Mouse (Mus musculus) hindlimb bud, embryonic 11.5 days (tissue): ENCODE data around the gene Olfr329-ps.
"Not testable (repeated sequence)": the region's sequence is repeated elsewhere in the genome, so short reads cannot be mapped to it uniquely, and the experiment has no call there.

Experiments used
- DNase-seq: peaks from one replicate; pipeline ENCODE4 v3.0.0-alpha.2; 2012; ENCODE audit warnings: low read depth, low spot score; ENCODE audit errors: extremely low spot score

The Olfr329-ps gene

DNA sequence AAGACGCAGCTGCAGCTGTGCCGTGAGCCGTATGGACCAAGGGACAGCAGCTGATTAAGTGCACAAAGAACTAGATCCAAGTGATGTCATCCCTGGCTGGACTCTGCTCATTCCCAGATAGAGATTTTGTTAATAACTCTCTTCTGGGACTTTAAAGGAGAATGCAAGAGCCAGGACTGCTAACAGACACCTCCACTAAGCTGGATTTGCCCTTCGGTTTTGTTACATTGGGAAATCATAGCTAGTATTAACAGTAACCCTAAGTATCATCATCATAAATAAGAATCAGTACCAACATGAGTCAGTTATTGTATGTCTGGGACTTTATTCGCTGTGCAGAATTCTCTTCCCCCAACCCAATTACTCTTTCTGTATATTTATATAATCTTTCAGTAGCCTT lies at the start of gene Olfr329-ps:
Gene Olfr329-ps (minus strand): TSS at position 101 of the 400 bp plus-strand sequence.
- DNase-seq, result no peak

DNA sequence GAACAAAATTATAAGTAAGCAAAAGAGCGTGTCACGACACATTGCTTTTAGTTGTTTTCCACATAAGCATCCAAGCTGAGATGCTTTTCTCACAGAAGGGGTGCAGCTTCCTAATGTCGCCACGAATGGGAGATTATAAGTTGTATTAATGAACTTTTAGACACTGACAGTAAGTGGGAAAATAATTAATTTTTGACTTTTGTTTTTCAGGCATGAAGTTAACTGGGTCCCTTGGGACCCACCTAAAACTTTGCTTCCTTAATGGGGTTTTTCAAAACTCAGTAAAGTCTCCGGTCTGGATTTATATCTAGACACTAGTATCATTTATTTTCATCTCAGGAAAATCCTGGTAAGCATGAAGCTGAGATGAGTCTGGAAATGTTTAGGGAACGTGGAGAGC lies 48.6 kb upstream of the Olfr329-ps start, which contains the start of gene Olfr324:
Gene Olfr324 (plus strand): TSS at position 301 of the 400 bp plus-strand sequence.
- DNase-seq, result no peak

DNA sequence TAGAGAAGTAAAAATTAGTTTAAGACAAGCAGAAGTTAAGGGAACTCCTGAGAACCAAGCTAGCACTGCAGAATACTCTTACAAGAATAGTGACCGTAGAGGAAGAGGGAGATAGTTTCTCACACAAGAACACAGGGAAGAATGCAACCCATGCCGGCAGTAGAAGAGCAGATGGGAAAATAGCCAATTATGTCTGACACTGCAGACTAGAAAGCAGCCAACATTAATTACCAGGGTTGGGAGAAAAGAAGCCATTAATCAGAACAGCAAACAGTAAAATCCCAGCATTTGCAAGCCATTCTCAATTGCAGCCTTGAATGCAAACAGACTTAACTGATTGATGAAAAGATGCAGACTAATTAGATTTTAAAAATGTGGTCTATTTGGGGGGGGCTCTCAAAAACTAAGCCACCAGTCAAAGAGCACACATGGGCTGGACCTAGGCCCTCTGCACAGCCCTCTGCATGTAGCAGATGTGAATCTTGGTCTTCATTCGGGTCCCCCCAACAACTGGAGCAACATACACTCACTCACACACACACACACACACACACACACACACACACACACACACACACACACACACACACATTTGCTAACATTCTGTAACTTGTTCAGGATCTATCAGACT lies 42.5 kb upstream of the Olfr329-ps start:
- no peak for DNase-seq

DNA sequence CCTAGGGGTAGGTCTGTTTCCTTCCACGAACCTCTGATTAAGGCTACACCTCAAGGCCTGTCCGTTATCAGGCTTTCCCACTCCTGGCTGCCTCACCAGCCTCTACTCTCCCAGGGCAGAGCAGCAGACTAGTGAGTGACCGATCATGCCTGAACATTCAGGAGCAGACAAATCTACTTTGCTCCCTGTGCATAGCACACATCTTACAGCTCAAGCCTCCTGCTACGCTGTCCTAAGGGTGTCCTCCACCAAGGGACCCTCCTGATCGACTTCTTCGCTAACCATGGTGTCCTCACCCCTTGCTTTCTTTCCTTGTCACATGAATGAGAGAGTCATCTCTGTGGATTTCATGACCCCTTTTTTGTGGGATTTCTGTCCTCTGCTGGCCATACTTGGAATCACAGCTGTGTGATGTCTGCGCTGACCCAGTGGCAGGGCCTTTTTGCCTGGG lies 41.7 kb upstream of the Olfr329-ps start:
- DNase-seq, result peak; percentile 39

DNA sequence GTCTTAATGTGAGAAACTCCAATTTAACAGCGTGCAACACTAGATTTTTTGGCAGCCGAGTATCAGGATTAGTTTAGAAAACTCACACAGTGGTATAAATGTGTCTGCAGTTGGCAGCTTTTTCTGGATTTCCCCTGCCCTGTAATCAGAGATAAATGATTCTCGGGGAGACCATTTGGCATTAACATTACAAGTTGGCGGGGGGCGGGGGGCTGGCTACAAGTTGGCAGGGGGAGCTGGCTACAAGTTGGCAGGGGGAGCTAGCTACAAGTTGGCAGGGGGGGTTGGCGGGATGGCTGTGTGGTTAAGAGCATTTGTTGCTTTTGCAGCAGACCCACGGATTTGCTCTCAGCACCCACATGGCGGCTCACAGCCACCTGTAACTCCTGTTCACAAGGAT lies 32.4 kb upstream of the Olfr329-ps start:
- DNase-seq, result no peak

DNA sequence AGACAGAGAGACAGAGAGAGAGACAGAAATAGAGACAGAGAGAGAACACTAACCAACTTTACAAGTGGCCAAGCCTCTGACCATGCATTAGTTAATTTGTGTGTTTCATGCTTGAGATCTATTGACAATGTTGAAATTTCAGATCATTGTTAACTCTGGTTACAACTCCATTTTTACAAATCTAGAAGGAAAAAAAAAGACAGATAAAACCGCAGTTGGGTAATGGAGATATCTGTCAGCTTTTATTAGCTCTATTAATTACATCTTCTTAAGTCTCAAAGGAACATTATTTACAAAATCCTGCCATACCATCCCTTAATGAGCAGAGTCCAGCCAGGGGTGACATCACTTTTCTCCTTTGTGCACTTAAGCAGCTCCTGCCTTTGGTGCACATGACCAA lies 31.2 kb upstream of the Olfr329-ps start, which contains the start of gene Olfr325:
Gene Olfr325 (plus strand): TSS at position 301 of the 400 bp plus-strand sequence.
- no peak for DNase-seq

DNA sequence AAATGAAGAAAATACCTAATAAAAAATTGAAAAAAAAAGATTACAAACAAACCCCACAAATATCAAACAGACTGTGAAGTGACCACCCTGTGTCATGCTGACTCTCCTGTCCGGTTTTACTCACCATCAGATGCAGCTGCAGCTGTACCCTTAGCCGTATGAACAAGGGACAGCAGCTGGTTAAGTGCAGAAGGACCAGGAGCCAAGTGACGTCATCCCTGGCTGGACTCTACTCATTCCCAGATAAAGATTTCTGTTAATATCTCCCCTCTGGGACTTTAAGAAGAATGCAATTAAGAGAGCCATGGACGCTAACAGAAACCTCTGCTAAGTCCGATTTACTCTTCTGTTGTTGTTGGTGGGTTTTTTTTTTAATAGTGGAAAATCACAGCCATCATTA lies 24.2 kb upstream of the Olfr329-ps start, which contains the start of gene Olfr224:
Gene Olfr224 (minus strand): TSS at position 149 of the 400 bp plus-strand sequence.
- no peak for DNase-seq

DNA sequence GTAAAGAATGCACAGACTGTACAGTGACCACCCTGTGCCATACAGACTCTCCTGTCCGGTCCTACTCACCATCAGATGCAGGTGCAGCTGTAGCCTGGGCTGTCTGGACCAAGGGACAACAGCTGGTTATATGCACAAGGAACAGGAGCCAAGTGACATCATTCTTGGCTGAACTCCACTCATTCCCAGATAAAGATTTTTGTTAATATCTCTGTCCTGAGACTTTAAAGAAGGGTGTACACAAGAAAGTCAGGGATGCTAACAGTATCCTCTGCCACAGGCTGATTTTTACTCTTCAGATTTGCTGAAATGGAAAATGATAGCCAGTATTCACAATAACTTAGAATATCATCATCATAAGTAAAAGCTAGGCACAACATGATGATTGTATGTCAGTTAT lies 9.3 kb upstream of the Olfr329-ps start, which contains the start of gene Olfr328:
Gene Olfr328 (minus strand): TSS at position 101 of the 400 bp plus-strand sequence.
- DNase-seq, result no peak

DNA sequence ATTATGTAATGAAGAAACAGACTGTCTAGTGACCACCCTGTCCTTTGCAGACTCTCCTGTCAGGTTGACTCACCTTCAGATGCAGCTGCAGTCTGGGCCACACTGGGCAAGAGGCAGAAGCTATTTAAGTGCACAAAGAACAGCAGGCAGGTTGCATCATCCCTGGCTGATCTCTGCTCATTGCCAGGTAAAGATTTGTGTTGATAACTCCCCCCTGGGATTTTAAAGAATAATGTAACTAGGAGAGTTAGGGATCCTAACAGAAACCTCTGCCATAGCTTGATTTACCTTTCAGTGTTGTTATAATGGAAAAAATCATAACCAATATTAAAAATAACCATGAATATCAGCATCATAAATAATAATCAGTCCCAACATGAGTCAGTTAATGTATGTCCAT lies 11.5 kb downstream of the Olfr329-ps start, which contains the start of gene Olfr330:
Gene Olfr330 (minus strand): TSS at position 101 of the 400 bp plus-strand sequence.
- not testable (repeated sequence) for DNase-seq

DNA sequence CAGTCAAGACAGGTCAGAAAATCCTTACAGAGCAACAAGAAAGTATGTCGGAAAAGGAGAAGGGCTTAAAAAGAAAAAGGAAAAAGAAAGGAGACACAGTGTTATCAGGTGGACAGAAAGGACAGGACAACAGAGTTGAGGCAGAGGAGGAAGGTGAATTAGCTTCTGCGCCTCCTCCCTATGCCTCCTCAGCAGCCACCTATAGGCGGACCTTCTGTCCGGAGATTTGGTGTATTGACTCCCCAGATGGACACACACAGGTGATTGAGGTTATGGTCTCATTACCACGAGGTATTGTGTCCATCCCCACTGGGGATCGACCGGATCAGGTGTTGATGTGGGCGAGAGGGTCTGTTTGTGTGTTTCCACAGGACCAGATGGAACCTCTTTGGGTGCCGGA lies 26.5 kb downstream of the Olfr329-ps start:
- not testable (repeated sequence) for DNase-seq

DNA sequence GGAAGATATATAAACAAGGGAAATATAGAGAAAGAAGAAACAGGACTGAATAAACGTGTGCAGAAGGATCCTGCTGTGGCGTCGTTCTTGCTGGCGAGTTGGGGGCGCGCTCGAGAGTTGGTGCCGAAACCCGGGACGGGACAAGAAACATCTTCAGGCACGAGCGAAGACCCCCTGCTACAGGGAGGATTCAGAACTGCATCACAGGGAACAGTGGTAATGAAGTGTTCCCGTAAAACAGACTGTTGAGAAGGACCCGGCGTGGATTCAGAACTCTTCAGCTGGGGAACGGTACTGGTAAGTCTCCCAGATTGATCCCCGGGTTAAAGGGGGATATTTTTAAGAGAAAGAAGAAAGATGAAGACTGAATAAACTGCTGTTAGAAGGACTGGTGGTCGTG lies 27.3 kb downstream of the Olfr329-ps start:
- DNase-seq, result not testable (repeated sequence)

DNA sequence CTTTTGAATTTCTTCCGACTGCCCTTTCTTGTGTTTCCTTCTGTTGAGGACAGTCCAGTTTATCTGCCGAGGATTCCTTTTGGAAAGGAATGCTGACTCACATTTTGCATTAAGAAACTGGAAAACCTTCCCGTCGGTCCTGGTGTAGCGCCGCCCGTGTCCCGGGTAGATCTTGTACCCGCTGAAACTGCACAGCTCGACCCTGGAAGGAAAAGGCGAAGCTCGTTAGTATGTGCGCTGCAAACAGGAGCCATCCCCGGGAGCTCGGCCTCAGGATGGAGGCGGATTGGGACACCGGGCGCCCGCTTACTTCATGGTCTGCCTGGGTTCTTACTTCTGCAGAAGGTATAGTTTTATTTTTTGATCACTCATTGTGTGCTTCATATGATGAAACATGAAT lies 37.2 kb downstream of the Olfr329-ps start:
- not testable (repeated sequence) for DNase-seq

DNA sequence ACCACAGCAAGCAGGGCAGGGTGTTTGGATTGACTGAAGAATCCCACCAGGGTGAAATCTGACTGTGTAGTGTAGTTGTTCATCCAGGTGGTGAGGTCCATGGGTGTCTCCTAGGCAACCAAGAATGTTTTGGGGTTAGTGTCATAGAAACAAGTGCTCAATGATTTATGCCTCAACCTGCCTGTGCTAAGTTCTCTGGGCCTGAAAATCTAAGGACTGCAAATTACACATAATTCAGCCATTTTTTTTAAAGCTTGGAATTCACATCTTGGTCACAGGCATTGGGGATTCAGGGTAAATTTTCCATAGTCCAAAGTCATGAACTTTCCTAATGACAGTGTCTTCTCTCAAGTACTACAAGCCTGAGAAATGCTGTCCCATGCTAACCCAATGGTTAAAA lies 43.8 kb downstream of the Olfr329-ps start, which contains the start of gene Olfr331:
Gene Olfr331 (minus strand): TSS at position 101 of the 400 bp plus-strand sequence.
- not testable (repeated sequence) for DNase-seq

DNA sequence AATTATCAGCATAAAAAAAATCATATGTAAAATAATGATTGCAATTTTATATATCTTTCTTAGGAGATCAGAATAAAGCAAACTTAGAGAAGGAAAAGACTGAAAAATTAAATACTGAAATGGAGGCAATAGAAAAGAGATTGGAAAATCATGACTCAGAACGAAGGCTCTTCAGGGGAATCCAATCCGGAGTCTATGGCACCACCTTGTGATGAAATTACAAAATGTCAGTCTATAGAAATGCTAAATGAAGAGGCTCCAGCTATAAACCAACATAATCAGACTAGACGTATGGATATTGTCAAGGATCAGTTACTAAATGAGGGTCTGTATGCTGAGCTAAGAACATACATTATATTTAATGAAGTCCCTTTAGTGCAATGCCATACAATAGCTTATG lies 46.9 kb downstream of the Olfr329-ps start:
- DNase-seq, result no peak

DNA sequence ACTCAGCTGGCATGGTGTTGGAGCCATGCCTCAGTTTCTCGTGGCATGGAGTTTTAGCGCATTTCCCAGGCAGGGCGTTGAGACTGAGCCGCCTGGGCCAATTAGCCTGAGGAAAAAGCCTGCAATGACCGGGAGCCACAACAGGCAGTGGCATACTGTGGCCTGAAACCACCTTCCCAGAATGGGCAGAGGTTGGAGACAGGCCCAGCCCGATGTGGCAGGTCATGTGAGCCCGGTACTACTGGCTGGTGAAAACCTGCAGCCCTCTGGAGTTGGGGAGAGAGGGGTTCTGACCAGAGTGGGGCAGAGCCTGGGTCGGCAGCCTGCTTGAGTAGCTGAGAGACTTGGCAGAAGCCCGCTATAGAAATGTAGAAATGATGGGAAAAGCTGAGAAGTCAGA lies 47.5 kb downstream of the Olfr329-ps start:
- no peak for DNase-seq

DNA sequence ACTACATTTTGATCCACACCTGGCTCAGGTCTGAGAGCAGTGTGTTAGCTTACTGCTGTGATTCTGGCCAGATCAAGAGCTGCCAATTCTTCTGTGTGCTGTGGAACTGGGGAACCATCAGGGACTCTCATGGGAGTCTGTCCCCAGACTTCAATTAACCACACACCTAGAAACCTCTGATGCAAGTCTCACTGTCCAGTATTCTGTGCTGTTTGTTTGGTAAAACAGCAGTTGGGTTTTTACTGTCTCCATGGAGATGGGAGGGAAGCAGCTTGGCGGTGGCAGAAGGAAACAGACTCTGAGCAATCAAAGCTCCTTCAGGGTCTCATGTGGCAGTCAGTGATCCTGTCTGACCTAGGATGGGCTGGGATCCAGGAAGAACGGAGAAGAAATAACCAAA lies 53.8 kb downstream of the Olfr329-ps start, which contains the start of gene Olfr332:
Gene Olfr332 (minus strand): TSS at position 101 of the 400 bp plus-strand sequence.
- DNase-seq, result no peak
